Mouse (Mus musculus) heart, postnatal 0 days (tissue): ENCODE data around the gene Ppp2r1b. TPM values are rescaled to one million over a fixed set of nuclear protein-coding genes. Genes with fewer than 3 reads are reported as not detected.

Experiments
- ATAC-seq: fragments of 200-750 bp; cut with Nextera tagmentation; 2 replicates; pipeline ENCODE4 v1.8.0; 2017; ENCODE audit warnings: low read depth, moderate number of reproducible peaks, moderate library complexity; ENCODE audit not compliant: insufficient read depth
- DNase-seq: peaks from one replicate; pipeline ENCODE4 v3.0.0-alpha.2; 2016; ENCODE audit warnings: low spot score
- H3K27ac ChIP-seq: fragments of 300-500 bp; sonication (generic); 2 replicates; pipeline ENCODE4 v1.5.1; 2014; ENCODE audit warnings: low read depth, mild to moderate bottlenecking
- H3K27me3 ChIP-seq: fragments of 300-500 bp; sonication (generic); 2 replicates; pipeline ENCODE4 v1.6.1; 2014; ENCODE audit warnings: low read length, mixed read lengths; ENCODE audit not compliant: control insufficient read depth, insufficient read depth
- H3K36me3 ChIP-seq: fragments of 300-500 bp; sonication (generic); replicated peaks from 2 replicates; pipeline ENCODE4 v1.6.1; 2014; ENCODE audit warnings: low read length, mixed read lengths; ENCODE audit not compliant: control insufficient read depth, insufficient read depth
- H3K4me1 ChIP-seq: fragments of 300-500 bp; sonication (generic); 2 replicates; pipeline ENCODE4 v1.6.1; 2014; ENCODE audit warnings: antibody characterized with exemption; ENCODE audit not compliant: control insufficient read depth, insufficient read depth
- H3K4me2 ChIP-seq: fragments of 300-500 bp; sonication (generic); 2 replicates; pipeline ENCODE4 v1.6.1; 2014; ENCODE audit warnings: low read depth, mild to moderate bottlenecking, low read length, moderate library complexity
- H3K4me3 ChIP-seq: fragments of 300-500 bp; sonication (generic); 2 replicates; pipeline ENCODE4 v1.5.1; 2014; ENCODE audit warnings: low read depth, low read length
- H3K9ac ChIP-seq: fragments of 300-500 bp; sonication (generic); replicated peaks from 2 replicates; pipeline ENCODE4 v1.6.1; 2014; ENCODE audit warnings: low read depth, low read length, mixed read lengths
- H3K9me3 ChIP-seq: fragments of 300-500 bp; sonication (generic); replicated peaks from 2 replicates; pipeline ENCODE4 v1.6.1; 2016; ENCODE audit warnings: low read length; ENCODE audit not compliant: control insufficient read depth
- CTCF ChIP-seq: IDR thresholded peaks from 2 replicates; pipeline ENCODE4 v1.5.1; 2016; ENCODE audit warnings: antibody characterized with exemption, control low read depth, low read depth
- EP300 ChIP-seq: IDR thresholded peaks from 2 replicates; pipeline ENCODE4 v1.6.1; 2016; ENCODE audit warnings: antibody characterized with exemption, low read depth
- WGBS: fragments of 180-500 bp; shearing (Covaris S2); extraction: QIAGEN DNeasy Blood & Tissue Kit; methylation state at CpG from one replicate; pipeline ENCODE4 v1.1.7; 2014; 5-methylcytosine and 5-hydroxymethylcytosine counted together
- polyA plus RNA-seq: library from polyadenylated mRNA; unstranded; fragments of >200 nt; fragmentation: Nextera tagmentation; extraction: Ambion mirVana; gene quantifications from 2 replicates; pipeline ENCODE4 v1.2.1, GENCODE M21; 2015
- total RNA-seq: library from RNA; depleted of rRNA; stranded (reverse); fragments of >200 nt; gene quantifications from 2 replicates; pipeline ENCODE4 v1.2.3, GENCODE M21; 2014; ENCODE audit warnings: low replicate concordance; rRNA removed

Gene Ppp2r1b
- total and polyA plus RNA-seq, 2 experiments from 2014 or later = 15.3 to 17.8 TPM

- Histone ChIP-seq H3K27me3 (no peaks in the 10 kb centered on the region), H3K9ac (no peak overlapping the region), H3K27ac (no peak overlapping the region), H3K36me3 (no peaks in the 10 kb centered on the region), H3K4me3 (no peak overlapping the region), H3K9me3 (no peaks in the 10 kb centered on the region), H3K4me1 (no peaks in the 10 kb centered on the region; the same call in 1 of the 2 replicates), H3K4me2 (no peak overlapping the region)
- TF ChIP-seq CTCF (no peak), EP300 (no peak)
- no peak for ATAC-seq
- DNase-seq = no peak
- WGBS = 82% methylated on average over 3 of the region's 3 CpGs
Observed at GRCm38 (mm10) chr9:50941804-50942401, 96.8 kb downstream of the Ppp2r1b start.

DNA sequence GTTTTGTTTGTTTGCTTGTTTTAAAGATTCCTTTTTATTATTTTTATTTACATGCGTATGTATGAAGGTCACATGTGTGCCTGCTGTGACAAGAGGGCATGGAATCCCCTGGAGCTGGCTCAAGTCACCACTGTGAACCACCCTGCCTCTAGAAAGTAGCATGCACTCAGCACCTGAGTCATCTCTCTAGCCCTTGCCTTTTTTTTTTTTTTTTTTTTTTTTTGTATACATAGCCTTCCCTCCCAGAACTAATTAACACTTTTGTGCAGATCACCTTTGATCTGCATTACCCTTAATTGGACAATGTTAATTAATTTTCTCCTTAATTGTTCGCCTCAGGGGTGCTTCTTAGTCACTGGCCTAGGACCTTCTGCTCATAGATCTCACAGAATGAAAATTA, 97.6 kb downstream of the Ppp2r1b start:
- DNase-seq = no peak
- Histone ChIP-seq H3K27me3 (no peaks in the 10 kb centered on the region), H3K4me3 (no peak overlapping the region), H3K9me3 (no peaks in the 10 kb centered on the region), H3K4me1 (no peaks in the 10 kb centered on the region; the same call in 1 of the 2 replicates), H3K9ac (no peak overlapping the region), H3K27ac (no peak overlapping the region), H3K4me2 (no peak overlapping the region), H3K36me3 (no peaks in the 10 kb centered on the region)
- WGBS = 92% methylated on average over 2 of the region's 2 CpGs
- ATAC-seq = no peak
- no peak for TF ChIP-seq CTCF
- TF ChIP-seq EP300 = no peak

Other genes starting within 250 kb of the Ppp2r1b start
- gene Sdhd, start 241.5 kb upstream of the Ppp2r1b start, total RNA-seq = 980 and 992 TPM in 2 replicates
- gene Sdhd, start 241.5 kb upstream of the Ppp2r1b start, polyA plus RNA-seq = 1,236 and 1,240 TPM in 2 replicates
- 115 and 163 TPM in 2 replicates for gene Timm8b, start 241.4 kb upstream of the Ppp2r1b start, total RNA-seq
- gene Timm8b, start 241.4 kb upstream of the Ppp2r1b start, polyA plus RNA-seq = 445 and 461 TPM in 2 replicates
- gene Pih1d2, start 228.0 kb upstream of the Ppp2r1b start, total RNA-seq = 0.27 TPM in 1 of 2 replicates, not detected in the other
- gene Pih1d2, start 228.0 kb upstream of the Ppp2r1b start, polyA plus RNA-seq = 1.2 and 1.5 TPM in 2 replicates
- gene Nkapd1, start 227.8 kb upstream of the Ppp2r1b start, total RNA-seq = 10.0 and 14.5 TPM in 2 replicates
- gene Nkapd1, start 227.8 kb upstream of the Ppp2r1b start, polyA plus RNA-seq = 13.4 and 14.3 TPM in 2 replicates
- 155 and 215 TPM in 2 replicates for gene Dlat, start 185.5 kb upstream of the Ppp2r1b start, total RNA-seq
- 203 and 204 TPM in 2 replicates for gene Dlat, start 185.5 kb upstream of the Ppp2r1b start, polyA plus RNA-seq
- gene Dixdc1, start 105.8 kb upstream of the Ppp2r1b start, total RNA-seq = 7.7 and 19.8 TPM in 2 replicates
- 6.9 and 7.1 TPM in 2 replicates for gene Dixdc1, start 105.8 kb upstream of the Ppp2r1b start, polyA plus RNA-seq
- 3.6 and 4.8 TPM in 2 replicates for gene 2310030G06Rik, start 98.8 kb upstream of the Ppp2r1b start, total RNA-seq
- gene 2310030G06Rik, start 98.8 kb upstream of the Ppp2r1b start, polyA plus RNA-seq = 10.6 and 11.0 TPM in 2 replicates
- 758 and 766 TPM in 2 replicates for gene Cryab, start 94.0 kb upstream of the Ppp2r1b start, total RNA-seq
- 1,736 and 1,781 TPM in 2 replicates for gene Cryab, start 94.0 kb upstream of the Ppp2r1b start, polyA plus RNA-seq
- gene Hspb2, start 92.9 kb upstream of the Ppp2r1b start, total RNA-seq = 241 and 266 TPM in 2 replicates
- 309 and 313 TPM in 2 replicates for gene Hspb2, start 92.9 kb upstream of the Ppp2r1b start, polyA plus RNA-seq
- 7.4 and 10.0 TPM in 2 replicates for gene Fdxacb1, start 77.1 kb upstream of the Ppp2r1b start, total RNA-seq
- 7.9 and 8.1 TPM in 2 replicates for gene Fdxacb1, start 77.1 kb upstream of the Ppp2r1b start, polyA plus RNA-seq
- gene Alg9, start 70.3 kb upstream of the Ppp2r1b start, total RNA-seq = 23.9 and 24.2 TPM in 2 replicates
- 11.4 and 11.9 TPM in 2 replicates for gene Alg9, start 70.3 kb upstream of the Ppp2r1b start, polyA plus RNA-seq
- 8.0 and 39.5 TPM in 2 replicates for gene 1110032A03Rik, start 69.8 kb upstream of the Ppp2r1b start, total RNA-seq
- 32.6 and 36.8 TPM in 2 replicates for gene 1110032A03Rik, start 69.8 kb upstream of the Ppp2r1b start, polyA plus RNA-seq
- gene Sik2, start 163.8 kb downstream of the Ppp2r1b start, total RNA-seq = 23.9 and 40.9 TPM in 2 replicates
- gene Sik2, start 163.8 kb downstream of the Ppp2r1b start, polyA plus RNA-seq = 7.0 and 9.1 TPM in 2 replicates
- not detected in 2 replicates for gene Btg4, start 215.6 kb downstream of the Ppp2r1b start, total RNA-seq
- gene Btg4, start 215.6 kb downstream of the Ppp2r1b start, polyA plus RNA-seq = not detected in 2 replicates
- 8.4 and 9.9 TPM in 2 replicates for gene Layn, start 231.8 kb downstream of the Ppp2r1b start, total RNA-seq
- gene Layn, start 231.8 kb downstream of the Ppp2r1b start, polyA plus RNA-seq = 6.7 and 6.9 TPM in 2 replicates